Mouse (Mus musculus): ENCODE results near the gene Ugp2. TPM values are rescaled to one million over a fixed set of nuclear protein-coding genes. Genes with fewer than 3 reads are reported as not detected.

Ugp2 gene
- 446 TPM for polyA plus RNA-seq (2014; fragmentation: Illumina TruSeq; extraction: RNeasy Lipid Tissue Mini Kit (QIAGEN cat#74804); ENCODE audit: low replicate concordance)

GRCm38 (mm10) chr11:21371122-21371806 lies at the start of gene Ugp2:
Gene Ugp2 (minus strand): TSS chr11:21371201.

Other genes with a start within 250 kb of the Ugp2 start
- 198 TPM for gene Vps54, start 131.9 kb downstream of the Ugp2 start, polyA plus RNA-seq (2014; fragmentation: Illumina TruSeq; extraction: RNeasy Lipid Tissue Mini Kit (QIAGEN cat#74804); ENCODE audit: low replicate concordance)
- 8.1 TPM for gene Wdpcp, start 201.0 kb upstream of the Ugp2 start, polyA plus RNA-seq (2014; fragmentation: Illumina TruSeq; extraction: RNeasy Lipid Tissue Mini Kit (QIAGEN cat#74804); ENCODE audit: low replicate concordance)
- gene Mdh1, start 201.2 kb upstream of the Ugp2 start, polyA plus RNA-seq (2014; fragmentation: Illumina TruSeq; extraction: RNeasy Lipid Tissue Mini Kit (QIAGEN cat#74804); ENCODE audit: low replicate concordance) = 506 TPM

Data from small intestine, adult 10 weeks (tissue).